Mouse (Mus musculus): Measurements from ENCODE around the gene Ppip5k2. TPM values are rescaled to one million over a fixed set of nuclear protein-coding genes. Genes with fewer than 3 reads are reported as not detected.

Gene Ppip5k2
- polyA plus RNA-seq, 1 experiment from 2014 or later: 51.2 TPM

- Histone ChIP-seq H3K4me2 (no peak overlapping the region), H3K27me3 (replicated peaks) (no peaks in the 10 kb centered on the region)
- WGBS: 21% methylated on average over 11 of the region's 11 CpGs
Measured at GRCm38 (mm10) chr1:97698956-97699570, 71.1 kb downstream of the Ppip5k2 start.

GRCm38 (mm10) chr1:97697273-97697672, 72.9 kb downstream of the Ppip5k2 start:
- no peaks in the 10 kb centered on the region for H3K27me3 ChIP-seq (replicated peaks)
- H3K4me2 ChIP-seq: no peak overlapping the region
- no peaks in the 10 kb centered on the region for H3K9me3 ChIP-seq (replicated peaks)
- no peak overlapping the region for H3K27ac ChIP-seq (replicated peaks)
- ATAC-seq (ENCODE audit: low FRiP score): no peak
- no peak overlapping the region for H3K9ac ChIP-seq (replicated peaks)
- 0 out of 2 replicates have a peak, but pooled peaks cover 2% of the 10 kb centered on the region for H3K4me1 ChIP-seq
- 89% methylated on average over 1 of the region's 1 CpGs for WGBS
- H3K4me3 ChIP-seq (replicated peaks): no peak overlapping the region
- no peaks in the 10 kb centered on the region for H3K36me3 ChIP-seq

More at GRCm38 (mm10) chr1:97698956-97699570, 71.1 kb downstream of the Ppip5k2 start:
- Histone ChIP-seq H3K36me3 (no peaks in the 10 kb centered on the region), H3K4me1 (0 out of 2 replicates have a peak, but pooled peaks cover 2% of the 10 kb centered on the region), H3K4me3 (replicated peaks) (no peak overlapping the region), H3K27ac (replicated peaks) (no peak overlapping the region), H3K9ac (replicated peaks) (no peak overlapping the region), H3K9me3 (replicated peaks) (no peaks in the 10 kb centered on the region)
- peak; percentile 39; the same call in 1 of the 2 replicates for ATAC-seq (ENCODE audit: low FRiP score)

- no peak for ATAC-seq (ENCODE audit: low FRiP score)
- Histone ChIP-seq H3K9ac (replicated peaks) (no peak overlapping the region), H3K27ac (replicated peaks) (no peak overlapping the region), H3K9me3 (replicated peaks) (no peaks in the 10 kb centered on the region), H3K27me3 (replicated peaks) (no peaks in the 10 kb centered on the region), H3K36me3 (no peaks in the 10 kb centered on the region), H3K4me2 (no peak overlapping the region), H3K4me1 (no peaks in the 10 kb centered on the region), H3K4me3 (replicated peaks) (no peak overlapping the region)
Measured at GRCm38 (mm10) chr1:97693825-97694224, 76.4 kb downstream of the Ppip5k2 start.

- Histone ChIP-seq H3K4me2 (no peak overlapping the region), H3K9me3 (replicated peaks) (no peaks in the 10 kb centered on the region), H3K36me3 (no peaks in the 10 kb centered on the region), H3K27me3 (replicated peaks) (no peaks in the 10 kb centered on the region), H3K27ac (replicated peaks) (no peak overlapping the region), H3K4me3 (replicated peaks) (no peak overlapping the region), H3K4me1 (no peaks in the 10 kb centered on the region), H3K9ac (replicated peaks) (no peak overlapping the region)
- WGBS: 16% methylated on average over 3 of the region's 3 CpGs
- ATAC-seq (ENCODE audit: low FRiP score): no peak
Measured at GRCm38 (mm10) chr1:97688756-97689155, 81.5 kb downstream of the Ppip5k2 start.

- no peak for ATAC-seq (ENCODE audit: low FRiP score)
- no peaks in the 10 kb centered on the region for H3K4me1 ChIP-seq
- no peaks in the 10 kb centered on the region for H3K27me3 ChIP-seq (replicated peaks)
- WGBS: 77% methylated on average over 4 of the region's 4 CpGs
- no peak overlapping the region for H3K27ac ChIP-seq (replicated peaks)
- H3K4me3 ChIP-seq (replicated peaks): no peak overlapping the region
- H3K9ac ChIP-seq (replicated peaks): no peak overlapping the region
- no peak overlapping the region for H3K4me2 ChIP-seq
- no peaks in the 10 kb centered on the region for H3K9me3 ChIP-seq (replicated peaks)
- no peaks in the 10 kb centered on the region for H3K36me3 ChIP-seq
Measured at GRCm38 (mm10) chr1:97676526-97677177, 93.6 kb downstream of the Ppip5k2 start.

GRCm38 (mm10) chr1:97676115-97676514, 94.1 kb downstream of the Ppip5k2 start:
- Histone ChIP-seq H3K4me3 (replicated peaks) (no peak overlapping the region), H3K36me3 (no peaks in the 10 kb centered on the region), H3K9me3 (replicated peaks) (no peaks in the 10 kb centered on the region), H3K9ac (replicated peaks) (no peak overlapping the region), H3K4me1 (no peaks in the 10 kb centered on the region), H3K27me3 (replicated peaks) (no peaks in the 10 kb centered on the region), H3K27ac (replicated peaks) (no peak overlapping the region), H3K4me2 (no peak overlapping the region)
- 61% methylated on average over 2 of the region's 2 CpGs for WGBS
- no peak for ATAC-seq (ENCODE audit: low FRiP score)

GRCm38 (mm10) chr1:97672849-97673248, 97.4 kb downstream of the Ppip5k2 start:
- H3K27me3 ChIP-seq (replicated peaks): no peaks in the 10 kb centered on the region
- ATAC-seq (ENCODE audit: low FRiP score): no peak
- H3K27ac ChIP-seq (replicated peaks): no peak overlapping the region
- H3K36me3 ChIP-seq: no peaks in the 10 kb centered on the region
- H3K9ac ChIP-seq (replicated peaks): no peak overlapping the region
- H3K4me1 ChIP-seq: no peaks in the 10 kb centered on the region
- no peak overlapping the region for H3K4me2 ChIP-seq
- no peaks in the 10 kb centered on the region for H3K9me3 ChIP-seq (replicated peaks)
- H3K4me3 ChIP-seq (replicated peaks): no peak overlapping the region
- WGBS: 82% methylated on average over 2 of the region's 2 CpGs

GRCm38 (mm10) chr1:97667288-97667687, 102.9 kb downstream of the Ppip5k2 start:
- no peak overlapping the region for H3K27ac ChIP-seq (replicated peaks)
- peaks cover 4% of the 10 kb centered on the region for H3K4me1 ChIP-seq
- no peak overlapping the region for H3K4me2 ChIP-seq
- H3K36me3 ChIP-seq: no peaks in the 10 kb centered on the region
- no peak for ATAC-seq (ENCODE audit: low FRiP score)
- no peaks in the 10 kb centered on the region for H3K27me3 ChIP-seq (replicated peaks)
- no peak overlapping the region for H3K9ac ChIP-seq (replicated peaks)
- no peak overlapping the region for H3K4me3 ChIP-seq (replicated peaks)
- no peaks in the 10 kb centered on the region for H3K9me3 ChIP-seq (replicated peaks)
- 100% methylated on average over 1 of the region's 1 CpGs for WGBS

GRCm38 (mm10) chr1:97662324-97662723, 107.9 kb downstream of the Ppip5k2 start:
- ATAC-seq (ENCODE audit: low FRiP score): no peak
- Histone ChIP-seq H3K36me3 (no peaks in the 10 kb centered on the region), H3K9me3 (replicated peaks) (no peaks in the 10 kb centered on the region), H3K9ac (replicated peaks) (peak overlapping the region; percentile 96), H3K27ac (replicated peaks) (peak overlapping the region; percentile 99), H3K4me1 (peaks cover 31% of the 10 kb centered on the region), H3K4me2 (peak overlapping the region; percentile 71), H3K27me3 (replicated peaks) (no peaks in the 10 kb centered on the region), H3K4me3 (replicated peaks) (peak overlapping the region; percentile 91)
- WGBS: 18% methylated on average over 7 of the region's 7 CpGs

GRCm38 (mm10) chr1:97661406-97662241, 108.6 kb downstream of the Ppip5k2 start, which contains the start of gene D1Ertd622e:
Gene D1Ertd622e (minus strand): TSS chr1:97662074.
- Histone ChIP-seq H3K4me1 (peaks cover 36% of the 10 kb centered on the region), H3K36me3 (no peaks in the 10 kb centered on the region), H3K27me3 (replicated peaks) (no peaks in the 10 kb centered on the region), H3K9ac (replicated peaks) (peak within 1 kb of the TSS; percentile 96), H3K9me3 (replicated peaks) (no peaks in the 10 kb centered on the region), H3K4me3 (replicated peaks) (peak within 1 kb of the TSS; percentile 91), H3K27ac (replicated peaks) (peak within 1 kb of the TSS; percentile 99), H3K4me2 (peak within 1 kb of the TSS; percentile 71)
- ATAC-seq (ENCODE audit: low FRiP score): peak; percentile 94
- WGBS: under 1% methylated on average over 89 of the region's 106 CpGs

GRCm38 (mm10) chr1:97660687-97661405, 109.4 kb downstream of the Ppip5k2 start:
- WGBS: under 1% methylated on average over 89 of the region's 93 CpGs
- H3K9ac ChIP-seq (replicated peaks): peak overlapping the region; percentile 96
- H3K4me3 ChIP-seq (replicated peaks): peak overlapping the region; percentile 91
- H3K36me3 ChIP-seq: no peaks in the 10 kb centered on the region
- no peaks in the 10 kb centered on the region for H3K9me3 ChIP-seq (replicated peaks)
- peak; percentile 15 for ATAC-seq (ENCODE audit: low FRiP score)
- peaks cover 41% of the 10 kb centered on the region for H3K4me1 ChIP-seq
- peak overlapping the region; percentile 71 for H3K4me2 ChIP-seq
- peak overlapping the region; percentile 99 for H3K27ac ChIP-seq (replicated peaks)
- H3K27me3 ChIP-seq (replicated peaks): no peaks in the 10 kb centered on the region

Data from neural tube, embryonic 15.5 days (tissue).